13 mouse cellular contexts compared by ENCODE assay signal in the genomic region with DNA sequence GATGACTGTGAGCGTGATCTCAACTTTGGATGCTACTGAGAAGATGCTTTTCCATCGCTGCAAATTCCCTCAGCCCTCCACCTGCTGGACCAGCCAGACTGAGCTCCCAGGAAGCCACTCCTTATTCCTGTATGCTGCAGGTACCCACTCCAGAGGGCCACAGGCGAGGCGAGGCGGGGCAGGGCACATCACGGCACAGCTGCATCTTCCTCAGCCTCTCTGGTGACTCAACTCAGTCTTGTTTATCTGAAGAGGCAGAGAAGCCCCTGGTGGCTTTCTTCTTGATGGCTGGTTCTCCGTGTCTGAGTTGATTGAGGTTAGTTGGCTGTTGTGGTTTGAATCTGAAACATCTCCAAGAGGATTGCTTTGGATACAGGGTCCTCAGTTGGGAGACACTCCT.
"Had no signal": no experiment of that assay in that cellular context is flagged by ENCODE, and none has a peak within 500 bp of the region (broad histone marks: within the 10 kb centered on the region; RNA-seq: fewer than 3 reads in every experiment).

No protein-coding gene starts in this region.

- H3K4me3 ChIP-seq: intestine, embryonic 15.5 days; layer of hippocampus, adult 2 months; limb, embryonic 13.5 days; liver, embryonic 15.5 days; midbrain, embryonic 13.5 days had no signal

- H3K27ac ChIP-seq: intestine, embryonic 15.5 days; layer of hippocampus, adult 2 months; limb, embryonic 13.5 days; liver, embryonic 15.5 days; midbrain, embryonic 13.5 days had no signal

- DNase-seq: kidney, adult 18-20 months; kidney, postnatal 10 days; kidney, postnatal 4 days; left cerebral cortex, postnatal 4 days; lung, adult 2 months; lung, postnatal 36 days; right cerebral cortex, postnatal 25 days had no signal

- H3K27me3 ChIP-seq: intestine, embryonic 15.5 days; limb, embryonic 13.5 days; liver, embryonic 15.5 days had no signal

- H3K9ac ChIP-seq: intestine, embryonic 15.5 days; limb, embryonic 13.5 days; liver, embryonic 15.5 days; midbrain, embryonic 13.5 days had no signal

- H3K4me1 ChIP-seq: midbrain, embryonic 13.5 days had no signal

- H3K9me3 ChIP-seq: intestine, embryonic 15.5 days; midbrain, embryonic 13.5 days had no signal

- H3K36me3 ChIP-seq: intestine, embryonic 15.5 days; limb, embryonic 13.5 days; liver, embryonic 15.5 days; midbrain, embryonic 13.5 days had no signal

- H3K4me2 ChIP-seq: intestine, embryonic 15.5 days; limb, embryonic 13.5 days; liver, embryonic 15.5 days; midbrain, embryonic 13.5 days had no signal

- ATAC-seq: intestine, embryonic 15.5 days; lung, postnatal 0 days; midbrain, embryonic 13.5 days had no signal
